Mouse (Mus musculus) telencephalon, adult 2 months (tissue): ENCODE data around the gene Taok1.
A peak's percentile ranks its signal among the peaks of the same experiment; 100 is the strongest.
"Not testable (repeated sequence)": the region's sequence is repeated elsewhere in the genome, so short reads cannot be mapped to it uniquely, and the experiment has no call there.

Source experiments
- DNase-seq: peaks from one replicate; pipeline ENCODE4 v3.0.0-alpha.2; 2011; ENCODE audit warnings: low read depth, low spot score

Gene Taok1

DNA sequence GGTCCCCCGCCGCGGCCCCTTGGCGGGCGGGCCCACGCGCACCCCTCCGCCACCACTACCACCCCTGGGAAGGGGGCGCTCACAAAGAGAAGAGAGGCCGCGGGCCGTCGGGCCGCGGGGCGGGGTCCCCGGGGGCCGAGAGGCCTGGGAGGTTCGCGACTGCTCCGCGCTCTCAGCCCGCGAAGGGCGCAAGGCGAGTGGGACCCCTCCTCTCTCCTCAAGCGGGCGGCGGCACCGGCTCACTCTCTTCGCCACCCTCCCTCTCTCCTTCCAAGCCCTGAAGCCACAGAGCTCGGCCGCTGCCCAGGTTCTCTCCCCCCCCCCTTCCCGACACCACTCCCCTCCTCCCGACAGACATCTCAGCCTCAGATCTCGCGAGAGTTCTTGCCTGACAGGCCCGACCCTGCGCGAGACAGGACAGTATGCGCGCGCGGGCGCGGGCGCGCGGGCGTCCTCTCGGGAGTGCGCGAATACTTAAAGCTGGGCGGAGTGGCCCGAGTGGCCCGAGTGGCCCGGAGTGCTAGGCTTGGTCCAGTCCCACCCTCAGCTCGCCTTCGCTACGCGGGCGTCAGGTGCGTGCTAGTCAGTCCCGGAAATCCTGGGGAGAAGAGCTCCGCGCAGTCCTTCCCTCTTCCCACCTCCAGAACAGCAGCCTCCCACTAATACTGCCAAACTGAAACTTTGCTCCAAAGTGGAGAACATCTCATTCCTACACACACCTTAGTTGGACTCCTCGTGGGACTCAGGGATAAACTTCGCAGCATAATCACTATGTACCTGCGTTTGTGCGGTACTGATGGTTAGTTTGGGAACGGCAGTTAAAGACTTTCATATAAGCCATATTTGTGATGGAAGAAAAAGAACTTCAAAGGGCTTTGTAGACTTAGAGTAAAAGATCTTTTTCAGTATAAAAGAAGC lies at the start of gene Taok1:
Gene Taok1, minus strand, starts transcription at position 278 of the 918 bp plus-strand sequence.
- peak; percentile 95 for DNase-seq

DNA sequence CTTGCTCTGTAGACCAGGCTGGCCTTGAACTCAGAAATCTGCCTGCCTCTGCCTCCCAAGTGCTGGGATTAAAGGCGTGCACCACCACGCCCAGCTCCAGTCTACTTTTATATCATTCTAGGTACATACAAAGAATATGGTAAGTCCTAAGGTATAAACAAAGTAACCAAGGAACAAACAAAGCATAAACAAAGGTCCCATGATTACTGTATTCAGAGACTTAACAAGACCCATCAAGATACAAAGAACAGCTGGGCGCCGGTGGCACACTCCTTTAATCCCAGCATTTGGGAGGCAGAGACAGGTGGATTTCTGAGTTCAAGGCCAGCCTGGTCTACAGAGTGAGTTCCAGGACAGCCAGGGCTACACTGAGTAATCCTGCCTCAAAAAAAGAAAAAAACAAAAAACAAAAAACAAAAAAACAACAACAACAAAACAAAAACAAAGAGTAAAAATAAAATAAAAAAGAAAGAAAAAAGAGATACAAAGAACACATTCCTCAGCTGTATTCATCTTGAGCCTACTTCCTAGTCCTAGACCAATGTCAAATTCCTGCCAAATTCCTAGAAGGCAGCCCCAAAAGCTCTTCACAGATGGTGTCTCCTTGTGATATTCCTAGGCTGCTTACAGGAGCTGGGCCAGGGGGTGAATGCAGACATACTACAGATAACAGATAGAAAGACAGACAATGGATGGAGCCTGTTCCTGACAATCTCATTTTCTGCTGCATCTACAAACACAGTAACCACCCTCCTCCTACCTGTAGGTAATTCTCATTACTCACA lies 46.0 kb upstream of the Taok1 start:
- not testable (repeated sequence) for DNase-seq

DNA sequence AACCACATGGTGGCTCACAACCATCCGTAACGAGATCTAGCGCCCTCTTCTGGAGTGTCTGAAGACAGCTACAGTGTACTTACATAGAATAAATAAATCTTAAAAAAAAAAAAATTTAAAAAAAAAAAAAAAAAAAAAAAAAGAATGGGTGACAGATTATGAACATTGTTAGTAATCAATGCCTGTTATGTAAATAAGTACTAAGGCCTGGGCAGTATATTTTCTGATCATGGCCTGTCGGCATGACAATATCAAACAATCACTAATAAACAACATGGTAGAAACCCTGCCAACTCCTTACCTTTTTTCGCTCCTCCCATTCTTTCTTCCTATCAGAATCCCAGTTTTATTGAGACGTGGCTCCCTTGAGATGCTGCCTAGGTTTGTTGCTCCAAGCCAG lies 44.9 kb upstream of the Taok1 start:
- no peak for DNase-seq

DNA sequence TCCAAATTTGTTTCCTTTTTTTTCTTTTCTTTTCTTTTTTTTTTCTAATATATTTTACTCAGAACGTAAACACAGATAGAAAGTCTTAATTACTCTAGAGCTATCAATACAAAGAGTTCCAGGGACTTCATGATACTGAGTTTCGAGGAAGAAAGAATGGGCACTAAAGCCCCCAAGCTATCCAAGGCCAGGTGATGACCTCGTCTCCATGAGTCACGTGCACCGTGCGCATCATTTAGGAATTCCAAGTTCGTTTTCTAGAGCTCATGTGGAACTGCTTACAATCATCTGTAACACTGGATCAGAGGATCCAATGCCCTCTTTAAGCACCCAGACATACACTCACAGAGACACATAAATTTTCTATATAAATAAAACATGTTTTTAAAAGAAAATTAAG lies 41.3 kb upstream of the Taok1 start:
- no peak for DNase-seq

DNA sequence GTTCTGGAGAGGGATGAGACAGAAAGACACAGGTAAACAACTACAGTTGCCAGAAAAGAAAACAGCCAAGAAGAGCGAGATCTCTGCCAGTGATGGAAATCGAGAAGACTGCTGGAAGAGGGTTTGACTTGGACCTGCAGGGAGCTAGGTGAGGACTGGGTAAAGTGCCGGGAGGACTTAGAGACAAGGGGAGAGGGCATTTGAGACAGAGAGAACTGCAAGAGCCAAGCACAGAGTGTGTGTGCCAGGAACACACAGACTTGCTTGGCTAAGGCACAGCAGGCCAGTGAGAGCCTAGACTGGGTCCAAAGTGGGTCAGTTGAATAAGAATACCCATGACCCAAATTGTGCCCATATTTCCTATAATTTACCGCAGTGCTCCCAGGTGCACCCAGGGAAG lies 37.9 kb upstream of the Taok1 start:
- no peak for DNase-seq

DNA sequence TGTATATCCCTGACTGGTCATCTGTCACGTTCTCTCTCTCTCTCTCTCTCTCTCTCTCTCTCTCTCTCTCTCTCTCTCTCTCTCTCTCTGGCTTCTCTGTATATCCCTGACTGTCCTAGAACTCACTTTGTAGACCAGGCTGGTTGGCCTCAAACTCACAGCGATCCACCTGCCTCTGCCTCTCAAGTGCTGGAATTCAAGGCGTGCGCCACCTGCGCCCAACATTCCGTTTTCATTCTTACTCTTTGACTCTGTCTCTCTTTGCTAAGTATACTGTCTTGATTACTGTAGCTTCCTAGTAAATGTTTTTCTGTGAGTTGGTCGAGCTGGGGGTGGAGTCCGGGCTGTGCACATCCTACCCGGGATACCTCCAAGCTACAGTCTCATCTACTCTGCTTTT lies 33.8 kb upstream of the Taok1 start:
- no peak for DNase-seq

DNA sequence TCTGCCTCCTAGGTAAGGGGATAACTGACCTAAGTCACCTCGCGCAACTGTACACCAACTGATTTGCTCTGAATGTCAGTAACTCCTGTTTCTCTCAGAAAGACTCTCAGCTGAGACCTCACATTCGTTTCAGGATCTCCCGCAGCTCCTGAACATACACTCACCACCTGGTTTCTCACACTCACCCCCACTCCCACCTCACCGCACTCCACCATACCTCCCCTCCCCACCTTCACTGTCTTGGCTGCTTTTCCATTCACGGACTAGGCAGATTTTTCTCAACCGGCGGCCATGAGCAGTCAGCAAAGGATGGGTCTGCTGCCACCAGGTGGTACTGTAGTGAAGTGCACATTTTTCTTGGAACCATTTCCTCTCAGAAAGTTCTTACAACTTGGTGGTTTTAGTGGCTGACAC lies 22.6 kb upstream of the Taok1 start:
- peak; percentile 67 for DNase-seq

DNA sequence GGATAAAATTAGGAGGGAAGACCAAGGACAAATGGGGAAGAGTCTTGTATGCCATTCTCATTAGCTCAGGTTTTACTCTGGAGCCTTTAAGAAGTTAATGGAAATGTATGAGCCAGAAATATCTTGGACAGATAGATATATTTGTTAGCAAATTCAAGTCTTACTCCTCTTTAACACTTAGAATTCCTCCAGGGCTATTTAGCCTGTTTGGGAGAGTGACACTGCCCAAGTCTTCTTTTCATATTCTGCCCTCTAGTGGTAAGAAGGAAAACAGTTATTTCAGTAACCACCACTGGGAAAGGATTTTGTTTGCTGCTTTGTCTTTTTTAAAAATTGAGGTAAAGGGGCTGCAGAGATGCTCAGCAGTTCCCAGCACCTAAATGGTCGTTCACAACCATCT lies 21.9 kb upstream of the Taok1 start:
- no peak for DNase-seq

DNA sequence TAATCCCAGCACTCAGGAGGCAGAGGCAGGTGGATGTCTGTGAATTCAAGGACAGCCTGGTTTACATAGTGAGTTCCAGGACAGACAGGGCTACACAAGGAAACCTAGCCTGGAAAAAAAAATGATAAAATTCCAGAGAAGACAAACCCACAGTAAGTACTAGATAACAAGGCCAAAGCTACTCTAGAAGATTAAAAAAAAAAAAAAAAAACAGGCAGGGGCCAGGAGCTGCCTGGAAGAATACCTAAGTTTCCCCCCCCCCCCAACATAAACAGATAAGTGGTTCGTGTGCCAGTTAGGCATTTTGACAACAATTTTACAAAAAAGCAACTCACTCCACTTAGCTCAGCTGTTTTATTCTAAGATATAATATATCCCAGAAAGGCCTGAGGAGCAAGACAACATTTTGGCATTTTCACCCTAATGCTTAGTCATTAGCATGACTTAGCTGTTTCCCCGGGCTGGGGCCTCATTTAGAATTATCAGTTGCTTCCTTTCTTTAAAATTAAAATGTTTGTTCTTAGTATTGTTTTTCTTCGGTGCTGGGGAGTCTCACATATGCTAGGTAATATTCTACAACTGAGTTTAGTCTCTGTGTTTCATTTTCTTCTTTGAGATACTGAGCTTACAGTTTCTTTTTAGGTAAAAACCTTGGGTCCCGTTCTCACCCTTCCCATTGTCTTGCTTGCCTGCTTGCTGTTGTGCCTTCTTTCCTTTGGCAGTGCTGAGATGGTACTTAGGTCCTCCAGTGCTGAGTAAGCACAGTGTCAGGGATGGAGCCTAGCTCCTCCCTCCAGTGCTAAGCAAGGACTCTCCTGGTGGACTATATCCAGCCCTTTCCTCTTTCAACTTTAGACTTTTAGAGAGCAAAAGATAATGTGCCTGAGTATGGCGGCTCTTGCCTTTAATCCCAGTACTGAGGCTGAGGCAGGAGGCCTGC lies 19.3 kb upstream of the Taok1 start:
- no peak for DNase-seq

DNA sequence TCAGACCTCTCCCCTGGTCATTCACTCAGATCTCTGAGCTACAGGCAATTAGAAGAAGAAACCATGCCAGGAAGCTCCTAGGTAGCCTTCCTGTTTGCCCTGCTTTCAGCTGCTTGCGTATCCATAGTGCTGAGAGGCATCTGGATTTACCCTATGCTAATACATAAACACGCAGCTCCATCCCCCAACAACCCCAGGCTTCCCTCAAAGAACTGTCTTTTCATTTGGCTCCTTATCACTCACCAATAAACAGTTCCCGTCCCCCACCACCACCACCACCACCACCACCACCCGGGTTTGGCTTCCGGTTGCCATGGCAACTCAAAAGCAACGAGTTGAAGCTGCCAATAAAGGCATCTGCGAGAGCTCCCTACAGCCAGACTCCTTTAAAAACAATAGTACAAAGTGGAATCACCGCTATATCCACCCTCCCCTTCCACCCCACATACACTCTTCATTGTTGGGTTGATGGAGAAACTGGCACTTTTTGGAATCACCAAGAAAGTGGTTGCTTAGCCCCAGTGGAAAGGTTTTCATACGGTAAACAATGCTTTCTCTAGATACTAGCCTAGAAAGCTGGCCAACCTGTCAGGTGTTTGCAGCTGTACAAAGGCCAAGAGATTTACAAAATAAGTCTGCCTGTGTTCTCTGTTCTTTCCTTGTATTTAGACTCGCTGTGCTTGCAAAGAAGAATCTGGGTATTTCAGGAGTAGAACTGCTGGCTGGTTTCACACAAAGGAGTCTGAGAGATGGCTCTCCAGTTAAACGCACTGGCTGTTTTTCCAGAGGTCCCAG lies 17.6 kb upstream of the Taok1 start:
- peak; percentile 72 for DNase-seq

DNA sequence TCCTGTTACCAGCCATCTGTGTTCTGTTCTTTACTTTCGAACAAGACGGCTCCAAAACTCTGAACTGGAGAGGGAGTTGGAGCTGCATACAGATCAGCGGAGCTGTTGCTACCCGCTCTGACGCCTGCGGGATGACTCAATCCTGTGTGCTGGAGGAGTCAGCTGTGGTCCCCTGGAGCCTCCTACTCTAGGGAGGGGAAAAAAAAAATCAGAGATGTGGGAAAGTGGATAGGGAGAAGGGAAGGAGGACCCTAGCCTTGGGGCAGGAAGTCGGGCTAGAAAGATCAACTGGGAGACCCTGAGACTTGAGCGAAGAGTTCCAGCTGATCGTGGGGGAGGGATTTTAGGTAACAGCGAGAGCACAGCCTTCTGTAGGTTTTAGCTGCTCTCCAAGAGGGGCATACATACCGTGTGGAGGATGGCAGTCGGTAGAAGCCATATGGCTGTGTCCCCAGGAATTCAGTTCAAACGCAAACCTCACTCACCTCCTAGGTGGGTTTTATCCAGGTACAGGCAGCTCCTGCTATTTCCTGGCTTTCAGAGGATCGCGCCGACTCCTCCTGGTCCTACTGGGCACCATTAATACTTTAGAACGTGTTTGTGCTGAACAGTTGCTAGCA lies 16.9 kb upstream of the Taok1 start:
- peak; percentile 94 for DNase-seq

DNA sequence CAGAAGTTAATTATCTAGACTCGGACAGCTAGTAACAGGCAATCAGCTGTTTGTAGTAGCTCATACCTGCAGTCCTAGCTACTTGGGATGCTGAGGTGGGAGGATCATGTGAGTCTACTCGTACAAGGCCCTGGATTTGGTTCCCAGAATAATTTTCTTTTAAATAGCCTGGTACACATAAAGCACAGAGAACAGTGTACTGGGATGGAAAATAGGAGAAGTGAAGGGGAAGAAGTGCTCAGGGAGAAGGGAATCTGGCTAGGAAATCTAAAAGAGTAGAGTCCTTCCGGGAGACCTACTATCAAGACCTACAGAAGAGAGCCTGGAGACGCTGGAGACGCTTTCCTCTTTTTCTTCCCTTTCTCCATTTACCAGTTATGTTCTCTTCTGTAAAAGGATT lies 16.4 kb upstream of the Taok1 start:
- no peak for DNase-seq

DNA sequence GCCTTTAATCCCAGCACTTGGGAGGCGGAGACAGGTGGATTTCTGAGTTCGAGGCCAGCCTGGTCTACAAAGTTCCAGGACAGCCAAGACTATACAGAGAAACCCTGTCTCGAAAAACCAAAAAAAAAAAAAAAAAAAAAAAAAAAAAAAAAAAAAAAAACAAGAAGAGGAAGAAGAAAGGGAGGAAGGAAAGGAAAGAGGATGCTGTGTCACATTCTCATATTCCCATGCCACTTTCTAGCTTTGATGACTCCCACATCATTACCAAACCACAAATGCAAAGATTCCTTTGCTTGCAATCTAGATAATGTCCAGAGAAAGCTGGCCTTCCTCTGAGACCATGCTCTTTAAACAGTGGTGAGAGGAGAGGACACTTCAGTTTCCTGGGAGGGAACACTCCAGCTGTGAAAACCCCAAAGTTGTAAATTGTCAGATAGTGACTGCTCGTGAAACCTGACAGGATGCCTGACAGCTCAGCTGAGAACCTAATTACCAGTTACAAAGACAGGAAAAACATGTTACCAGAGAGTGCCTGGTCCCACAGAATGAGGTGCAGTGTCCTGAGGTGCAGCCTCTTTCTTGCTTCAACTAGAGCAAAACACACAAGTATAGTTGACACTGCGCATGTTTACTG lies 14.4 kb upstream of the Taok1 start:
- DNase-seq: no peak

DNA sequence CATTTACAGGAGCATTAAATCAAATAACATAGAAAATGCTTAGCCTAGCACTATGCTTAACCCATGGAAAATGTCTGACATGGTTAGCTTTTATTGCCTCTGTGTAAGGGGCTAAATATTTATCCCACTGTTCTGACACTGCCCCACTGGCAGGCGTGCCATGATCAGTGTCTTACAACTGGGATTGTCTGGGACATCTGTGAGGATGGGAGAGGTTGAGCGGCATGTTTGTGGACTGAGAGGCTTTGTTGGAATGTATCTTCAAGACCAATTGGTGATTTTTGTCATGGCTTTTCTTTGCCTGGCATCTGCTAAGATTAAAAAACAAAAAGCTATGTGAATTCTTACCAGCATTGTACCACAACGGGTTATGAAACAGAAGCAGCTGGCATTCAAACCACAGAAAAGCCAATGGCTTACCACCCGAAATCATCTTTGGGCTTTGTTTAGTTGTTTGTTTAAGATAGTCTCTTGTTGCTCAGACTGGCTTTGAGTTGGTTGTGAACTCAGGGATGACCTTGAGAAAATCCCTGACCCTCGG lies 7.5 kb upstream of the Taok1 start:
- DNase-seq: no peak

DNA sequence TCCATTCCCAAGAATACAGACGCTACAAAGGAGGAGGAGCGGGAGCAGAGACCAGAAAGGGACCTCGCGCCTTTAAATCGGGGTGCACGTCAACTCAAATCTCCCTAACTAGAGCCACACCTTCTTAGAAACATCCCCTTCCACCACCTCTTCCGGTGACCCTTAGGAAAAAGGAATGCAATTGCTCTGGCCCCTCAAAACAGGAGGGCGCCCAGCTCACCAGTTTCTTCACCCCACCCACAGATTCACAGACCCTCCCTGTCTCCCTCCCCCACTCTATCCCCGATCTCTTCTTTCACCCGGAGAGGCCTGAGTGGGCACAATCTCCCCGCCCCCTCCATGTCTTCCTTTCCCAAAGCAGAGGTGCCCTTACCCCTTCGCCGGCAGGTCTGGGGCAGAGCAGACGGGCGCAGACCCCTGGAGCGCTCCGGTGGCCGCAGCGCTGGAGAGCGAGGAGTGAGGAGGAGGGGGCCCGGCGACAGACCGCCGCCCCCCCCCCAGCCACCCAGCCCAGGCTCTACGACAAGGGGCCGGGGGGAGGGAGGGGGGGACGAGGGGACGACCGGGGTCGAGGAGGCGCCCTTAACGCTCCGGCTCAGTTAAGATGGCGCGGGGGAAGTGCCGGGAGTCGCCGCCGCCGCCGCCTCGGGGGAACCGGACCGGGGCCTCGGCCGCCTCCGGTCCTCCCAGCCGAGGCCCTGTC lies 629 bp downstream of the Taok1 start:
- no peak for DNase-seq

DNA sequence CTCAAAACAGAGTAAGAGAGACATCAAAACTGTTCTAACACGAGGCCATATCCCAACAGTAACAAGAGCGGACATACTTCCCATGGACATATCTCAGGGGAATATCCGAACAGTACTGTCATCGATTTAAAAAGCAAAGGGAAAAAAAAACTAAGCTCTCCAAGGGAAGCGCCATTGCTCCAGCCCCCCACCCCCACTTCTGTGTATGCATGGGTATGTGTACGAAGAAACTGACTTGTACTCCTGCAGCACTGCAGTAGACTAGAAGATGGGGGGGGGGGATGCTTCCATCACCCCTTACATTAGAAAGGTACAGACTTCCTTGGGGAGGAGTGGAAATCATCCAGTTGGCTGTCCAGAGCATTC lies 1.2 kb downstream of the Taok1 start:
- DNase-seq: no peak

DNA sequence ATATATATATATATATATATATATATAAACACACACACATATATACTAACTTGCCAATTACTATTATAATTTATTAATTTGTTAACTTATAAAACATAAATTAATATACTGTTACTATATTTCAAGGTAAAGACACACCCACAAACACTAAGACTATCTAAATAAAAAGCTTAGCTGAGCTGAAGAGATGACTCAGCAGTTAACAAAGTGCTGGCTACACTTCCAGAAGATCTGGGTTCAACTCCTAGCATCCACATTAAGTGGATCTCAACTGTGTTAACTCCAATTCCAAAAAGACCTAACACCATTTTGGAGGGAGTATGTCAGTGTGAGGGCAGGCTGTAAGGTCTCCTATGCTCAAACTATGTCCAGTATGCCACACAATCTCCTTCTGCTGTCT lies 10.3 kb downstream of the Taok1 start:
- DNase-seq: no peak

DNA sequence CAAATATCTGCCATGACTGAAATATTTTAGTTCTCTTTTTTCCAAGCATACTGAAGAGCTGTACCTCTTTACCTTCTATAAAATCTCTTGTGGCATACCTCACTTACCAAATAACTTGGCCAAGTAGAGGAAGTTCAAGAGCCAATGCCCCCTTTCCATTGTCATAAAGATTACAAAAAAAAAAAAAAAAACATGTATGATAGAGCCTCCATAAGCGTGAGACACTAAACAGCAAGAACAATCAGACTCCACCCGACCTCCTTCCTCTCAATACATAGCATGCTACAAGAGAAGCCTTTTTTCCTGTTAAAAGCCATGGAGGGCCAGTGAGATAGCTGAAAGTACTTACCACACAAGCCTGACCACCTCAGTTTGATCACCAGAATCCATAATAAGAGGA lies 16.2 kb downstream of the Taok1 start:
- no peak for DNase-seq

DNA sequence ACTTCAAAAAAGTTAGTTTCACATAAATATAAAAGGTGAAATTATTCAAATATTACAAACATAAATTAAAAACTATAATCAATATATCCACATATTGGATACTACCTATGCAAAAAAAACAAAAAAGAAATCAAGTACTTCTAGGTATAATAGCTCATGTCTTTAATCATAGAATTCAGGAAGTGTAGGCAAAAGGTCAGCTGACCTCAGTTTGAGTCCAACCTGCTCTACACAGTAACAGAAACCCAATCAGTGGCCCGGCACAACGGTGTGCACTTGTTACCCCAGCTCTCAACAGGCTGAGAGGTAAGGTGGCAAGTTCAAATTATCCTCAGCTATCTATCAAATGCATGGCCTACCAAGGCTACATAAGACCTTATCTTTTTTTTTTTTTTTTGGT lies 16.8 kb downstream of the Taok1 start:
- no peak for DNase-seq
